Mouse (Mus musculus) bone marrow, adult 2 months (tissue): ENCODE results near the gene Wdr83os. TPM values are rescaled to one million over a fixed set of nuclear protein-coding genes. Genes with fewer than 3 reads are reported as not detected.

Experiments used
- H3K27ac ChIP-seq: fragments of 200-500 bp; 2 replicates; pipeline ENCODE4 v1.5.1; 2012; ENCODE audit warnings: low read depth, mild to moderate bottlenecking, control low read depth, inconsistent platforms, low read length; ENCODE audit not compliant: control insufficient read depth, poor library complexity, insufficient read depth
- H3K4me1 ChIP-seq: fragments of 200-500 bp; 2 replicates; pipeline ENCODE4 v1.6.1; 2011; ENCODE audit warnings: low read length; ENCODE audit not compliant: control insufficient read depth, insufficient read depth
- H3K4me3 ChIP-seq: fragments of 200-500 bp; replicated peaks from 2 replicates; pipeline ENCODE3; 2011; ENCODE audit warnings: mild to moderate bottlenecking, low read depth, low read length, control low read depth; ENCODE audit not compliant: control insufficient read depth
- CTCF ChIP-seq: fragments of 200-500 bp; IDR thresholded peaks from 2 replicates; pipeline ENCODE4 v1.5.1; 2011; ENCODE audit warnings: low read length, control low read depth; ENCODE audit not compliant: control insufficient read depth, insufficient read depth
- POLR2A ChIP-seq: fragments of 200-500 bp; IDR thresholded peaks from 2 replicates; pipeline ENCODE4 v1.6.1; 2011; ENCODE audit warnings: low read depth, mild to moderate bottlenecking, control low read depth, low read length, borderline replicate concordance; ENCODE audit not compliant: control insufficient read depth
- WGBS: fragments of 180-500 bp; shearing (Covaris S2); methylation state at CpG from one replicate; pipeline ENCODE4 v1.1.7; 2018; 5-methylcytosine and 5-hydroxymethylcytosine counted together
- polyA plus RNA-seq: library from polyadenylated mRNA; stranded (reverse); fragments of >200 nt; gene quantifications from 2 replicates; pipeline ENCODE4 v1.2.4, GENCODE M21; 2011; ENCODE audit warnings: low replicate concordance; ENCODE audit not compliant: missing spikeins, insufficient read depth, insufficient read length

The Wdr83os gene
- polyA plus RNA-seq, 1 experiment = 26.9 TPM

- Histone ChIP-seq H3K27ac (no peak overlapping the region), H3K4me1 (no peaks in the 10 kb centered on the region), H3K4me3 (no peak overlapping the region)
- 87% methylated on average over 21 of the region's 21 CpGs for WGBS
- no peak for TF ChIP-seq POLR2A
- TF ChIP-seq CTCF = no peak
Observed at GRCm38 (mm10) chr8:85091526-85092090, 11.1 kb downstream of the Wdr83os start.

- Histone ChIP-seq H3K27ac (no peak overlapping the region), H3K4me3 (no peak overlapping the region), H3K4me1 (no peaks in the 10 kb centered on the region)
- WGBS = 86% methylated on average over 13 of the region's 13 CpGs
- TF ChIP-seq CTCF (no peak), POLR2A (no peak)
Observed at GRCm38 (mm10) chr8:85095051-85095450, 14.5 kb downstream of the Wdr83os start.

DNA sequence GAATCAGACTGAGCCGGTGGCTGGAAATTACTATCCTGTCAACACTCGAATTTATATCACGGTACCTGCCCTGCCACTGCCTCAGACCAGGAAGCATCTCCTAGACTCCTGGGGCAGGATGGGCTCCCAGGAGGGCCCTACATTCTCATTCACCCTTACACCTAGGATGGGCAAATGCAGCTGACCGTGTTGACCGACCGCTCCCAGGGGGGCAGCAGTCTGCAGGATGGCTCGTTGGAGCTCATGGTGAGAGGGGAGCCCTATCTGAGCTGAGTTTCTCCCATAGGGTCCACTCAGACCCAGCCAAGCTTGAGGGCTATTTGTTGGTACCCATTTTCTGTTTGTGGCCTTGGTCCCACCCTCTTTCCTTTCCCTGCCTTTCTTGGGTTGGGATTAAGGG, 15.0 kb downstream of the Wdr83os start:
- Histone ChIP-seq H3K4me3 (no peak overlapping the region), H3K4me1 (no peaks in the 10 kb centered on the region), H3K27ac (no peak overlapping the region)
- WGBS = 84% methylated on average over 7 of the region's 7 CpGs
- no peak for TF ChIP-seq CTCF
- no peak for TF ChIP-seq POLR2A

DNA sequence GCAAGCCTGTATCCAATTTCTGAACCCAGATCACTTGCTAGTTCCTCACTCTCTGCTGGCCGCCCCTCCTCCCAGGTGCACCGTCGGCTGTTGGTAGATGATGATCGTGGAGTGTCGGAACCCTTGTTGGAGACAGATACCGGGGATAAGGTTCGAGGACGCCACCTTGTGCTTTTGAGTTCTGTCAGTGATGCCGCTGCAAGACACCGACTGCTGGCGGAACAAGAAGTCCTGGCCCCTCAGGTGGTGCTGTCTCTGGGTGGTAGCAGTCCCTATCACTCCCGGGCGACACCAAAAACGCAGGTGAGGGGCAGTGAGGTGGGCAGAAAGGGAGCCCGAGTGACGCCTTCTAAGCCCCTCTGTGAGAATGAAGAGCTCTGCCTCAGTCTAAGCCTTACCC, 15.7 kb downstream of the Wdr83os start:
- 94% methylated on average over 16 of the region's 16 CpGs for WGBS
- no peaks in the 10 kb centered on the region for H3K4me1 ChIP-seq
- no peak for TF ChIP-seq POLR2A
- TF ChIP-seq CTCF = no peak
- no peak overlapping the region for H3K4me3 ChIP-seq
- no peak overlapping the region for H3K27ac ChIP-seq

- WGBS = 78% methylated on average over 4 of the region's 4 CpGs
- H3K4me1 ChIP-seq = no peaks in the 10 kb centered on the region
- TF ChIP-seq CTCF (no peak), POLR2A (no peak)
- H3K4me3 ChIP-seq = no peak overlapping the region
- no peak overlapping the region for H3K27ac ChIP-seq
Observed at GRCm38 (mm10) chr8:85096850-85097249, 16.3 kb downstream of the Wdr83os start.

- Histone ChIP-seq H3K4me1 (no peaks in the 10 kb centered on the region), H3K27ac (no peak overlapping the region), H3K4me3 (no peak overlapping the region)
- WGBS = 64% methylated on average over 4 of the region's 4 CpGs
- no peak for TF ChIP-seq POLR2A
- no peak for TF ChIP-seq CTCF
Observed at GRCm38 (mm10) chr8:85100076-85100665, 19.6 kb downstream of the Wdr83os start.

GRCm38 (mm10) chr8:85113241-85113640, 32.7 kb downstream of the Wdr83os start:
- no peaks in the 10 kb centered on the region for H3K4me1 ChIP-seq
- H3K27ac ChIP-seq = no peak overlapping the region
- H3K4me3 ChIP-seq = no peak overlapping the region
- 82% methylated on average over 10 of the region's 10 CpGs for WGBS
- TF ChIP-seq CTCF (no peak), POLR2A (no peak)

GRCm38 (mm10) chr8:85115501-85115900, 35.0 kb downstream of the Wdr83os start:
- TF ChIP-seq POLR2A = no peak
- no peak for TF ChIP-seq CTCF
- 61% methylated on average over 4 of the region's 4 CpGs for WGBS
- Histone ChIP-seq H3K4me3 (no peak overlapping the region), H3K27ac (no peak overlapping the region), H3K4me1 (no peaks in the 10 kb centered on the region; the same call in 1 of the 2 replicates)
